Mouse (Mus musculus): ENCODE data around the gene 4632433K11Rik. TPM values are rescaled to one million over a fixed set of nuclear protein-coding genes. Genes with fewer than 3 reads are reported as not detected.
A peak's percentile ranks its signal among the peaks of the same experiment; 100 is the strongest.

Gene 4632433K11Rik
- polyA plus RNA-seq, 1 experiment from 2014 or later: not detected

DNA sequence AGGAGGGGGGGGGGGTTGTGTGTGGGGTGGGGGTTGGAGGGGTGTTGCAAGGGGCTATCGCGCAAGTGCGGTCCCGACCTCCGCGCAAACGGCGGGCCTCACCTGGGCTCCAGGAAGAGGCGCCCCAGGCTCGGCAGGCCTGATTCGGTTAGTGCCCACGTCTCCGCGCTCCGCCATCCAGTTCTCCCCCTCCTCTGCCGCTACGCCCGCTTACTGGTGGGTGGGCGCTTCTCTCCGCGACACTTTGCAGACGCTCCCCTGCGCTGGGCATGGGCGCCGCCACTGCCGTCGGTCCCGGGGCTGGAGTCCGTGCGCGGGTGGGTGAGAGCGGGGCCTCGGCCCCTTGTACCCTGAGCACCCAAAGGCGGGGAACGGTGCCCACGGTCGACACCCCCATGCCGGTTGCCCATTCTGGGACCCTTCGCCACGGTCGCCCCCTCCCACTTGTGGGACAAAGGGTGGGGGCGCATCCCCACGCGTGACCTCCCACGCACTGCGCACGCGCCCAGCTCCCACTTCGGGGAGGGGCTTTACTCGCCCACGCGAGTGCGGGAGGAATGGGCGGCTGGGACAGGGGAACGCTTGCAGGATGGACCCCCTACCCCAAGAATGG lies 22.8 kb downstream of the 4632433K11Rik start:
- Histone ChIP-seq H3K36me3 (ENCODE audit: control insufficient read depth, insufficient read depth, low read length) (no peaks in the 10 kb centered on the region), H3K4me1 (ENCODE audit: control insufficient read depth, insufficient read depth, low read length) (peaks cover 28% of the 10 kb centered on the region), H3K4me3 (ENCODE audit: low read depth, low read length) (peak overlapping the region; percentile 45), H3K27ac (ENCODE audit: low read depth, low read length) (no peak overlapping the region), H3K4me2 (peak overlapping the region; percentile 63), H3K9ac (ENCODE audit: low read depth, low read length) (peak overlapping the region; percentile 66), H3K27me3 (ENCODE audit: control insufficient read depth, insufficient read depth, low read length) (peaks cover 69% of the 10 kb centered on the region), H3K9me3 (replicated peaks; ENCODE audit: control insufficient read depth, low read length) (no peaks in the 10 kb centered on the region)
- WGBS (ENCODE audit: insufficient replicate concordance): 3% methylated on average over 50 of the region's 55 CpGs
- ATAC-seq (replicated peaks; ENCODE audit: insufficient number of reproducible peaks, low FRiP score, low TSS enrichment): no peak

DNA sequence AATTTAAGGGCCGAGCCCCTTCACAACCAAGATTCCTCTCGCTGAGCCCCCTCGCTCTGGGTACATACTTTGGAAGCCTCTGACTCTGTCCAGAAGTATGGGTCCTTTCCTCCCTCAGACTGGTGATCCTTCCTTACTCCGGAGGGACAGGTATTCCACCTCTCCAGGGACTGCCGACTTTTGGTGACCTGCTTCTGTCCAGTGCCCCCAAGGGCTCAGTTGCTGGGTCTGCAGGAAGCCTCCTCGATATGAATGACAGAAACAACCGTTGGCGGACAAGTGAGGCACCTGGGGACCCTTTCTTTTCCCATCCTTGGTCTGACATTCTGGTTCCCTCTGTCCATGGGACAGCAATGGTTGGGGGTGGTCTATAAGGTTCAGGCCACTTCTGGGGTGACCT lies 23.5 kb downstream of the 4632433K11Rik start:
- ATAC-seq (replicated peaks; ENCODE audit: insufficient number of reproducible peaks, low FRiP score, low TSS enrichment): no peak
- Histone ChIP-seq H3K36me3 (ENCODE audit: control insufficient read depth, insufficient read depth, low read length) (no peaks in the 10 kb centered on the region), H3K27ac (ENCODE audit: low read depth, low read length) (no peak overlapping the region), H3K27me3 (ENCODE audit: control insufficient read depth, insufficient read depth, low read length) (peaks cover 65% of the 10 kb centered on the region), H3K9ac (ENCODE audit: low read depth, low read length) (no peak overlapping the region), H3K4me1 (ENCODE audit: control insufficient read depth, insufficient read depth, low read length) (peaks cover 27% of the 10 kb centered on the region), H3K4me2 (peak overlapping the region; percentile 63), H3K4me3 (ENCODE audit: low read depth, low read length) (peak overlapping the region; percentile 45; the same call in 1 of the 2 replicates), H3K9me3 (replicated peaks; ENCODE audit: control insufficient read depth, low read length) (no peaks in the 10 kb centered on the region)
- 41% methylated on average over 8 of the region's 8 CpGs for WGBS (ENCODE audit: insufficient replicate concordance)

DNA sequence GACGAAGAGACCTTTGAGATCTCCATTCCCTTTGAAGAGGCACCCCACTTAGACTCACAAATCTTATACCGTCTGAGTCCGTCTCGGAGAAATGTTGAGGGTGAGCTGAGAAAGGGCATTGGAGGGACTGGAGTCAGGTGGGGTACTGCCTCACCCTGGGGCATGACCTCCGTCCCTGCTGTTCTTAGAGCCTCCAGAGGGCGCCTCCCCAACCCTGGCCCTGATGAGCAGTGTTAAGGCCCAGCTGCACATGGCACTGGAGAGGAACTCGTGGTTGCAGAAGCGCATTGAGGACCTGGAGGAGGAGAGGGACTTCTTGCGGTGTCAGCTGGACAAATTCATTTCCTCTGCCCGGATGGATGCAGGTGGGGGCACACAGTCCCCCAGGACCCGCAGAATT lies 23.9 kb downstream of the 4632433K11Rik start:
- Histone ChIP-seq H3K36me3 (ENCODE audit: control insufficient read depth, insufficient read depth, low read length) (no peaks in the 10 kb centered on the region), H3K27me3 (ENCODE audit: control insufficient read depth, insufficient read depth, low read length) (peaks cover 61% of the 10 kb centered on the region), H3K4me2 (no peak overlapping the region), H3K9ac (ENCODE audit: low read depth, low read length) (no peak overlapping the region), H3K9me3 (replicated peaks; ENCODE audit: control insufficient read depth, low read length) (no peaks in the 10 kb centered on the region), H3K4me1 (ENCODE audit: control insufficient read depth, insufficient read depth, low read length) (peaks cover 23% of the 10 kb centered on the region), H3K27ac (ENCODE audit: low read depth, low read length) (no peak overlapping the region), H3K4me3 (ENCODE audit: low read depth, low read length) (no peak overlapping the region)
- no peak for ATAC-seq (replicated peaks; ENCODE audit: insufficient number of reproducible peaks, low FRiP score, low TSS enrichment)
- 38% methylated on average over 11 of the region's 11 CpGs for WGBS (ENCODE audit: insufficient replicate concordance)

DNA sequence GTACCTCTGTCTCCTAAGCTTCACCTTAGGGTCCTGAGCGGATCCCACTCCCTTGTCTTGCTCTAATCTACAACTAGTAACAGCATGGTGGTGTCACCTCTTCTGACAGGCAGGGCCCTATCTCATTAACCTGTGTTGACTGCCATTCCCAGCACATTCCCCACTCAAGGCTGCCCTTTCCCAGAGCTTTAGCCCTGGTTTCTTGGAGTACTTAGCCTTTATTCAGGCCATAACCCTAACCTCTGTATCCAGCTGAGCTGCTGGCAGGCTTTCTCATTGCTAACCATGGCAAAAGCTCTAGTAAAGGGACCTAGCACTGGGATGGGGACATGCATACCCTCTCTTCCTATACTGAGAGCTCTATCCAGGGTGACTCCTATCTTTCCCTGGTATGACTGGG lies 24.7 kb downstream of the 4632433K11Rik start:
- H3K27me3 ChIP-seq (ENCODE audit: control insufficient read depth, insufficient read depth, low read length): peaks cover 52% of the 10 kb centered on the region
- ATAC-seq (replicated peaks; ENCODE audit: insufficient number of reproducible peaks, low FRiP score, low TSS enrichment): no peak
- 81% methylated on average over 1 of the region's 1 CpGs for WGBS (ENCODE audit: insufficient replicate concordance)

DNA sequence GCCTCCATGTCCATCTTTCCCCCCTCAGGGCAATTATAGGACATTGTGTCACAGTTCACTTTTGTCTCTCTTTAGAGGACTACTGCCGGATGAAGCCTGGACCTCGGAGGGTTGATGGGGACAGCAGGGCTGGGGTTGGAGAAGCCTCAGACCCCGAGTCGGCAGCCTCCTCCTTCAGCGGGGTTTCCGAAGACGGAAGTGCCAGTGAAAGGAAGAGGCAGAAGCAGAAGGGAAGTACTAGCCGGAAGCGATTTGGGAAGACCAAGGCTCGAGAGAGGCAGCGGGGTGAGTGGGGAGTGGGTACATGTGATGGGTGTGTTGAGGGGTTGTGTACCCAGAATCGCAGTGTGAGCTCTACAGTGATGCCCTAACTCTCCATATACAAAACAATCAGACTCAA lies 25.5 kb downstream of the 4632433K11Rik start:
- Histone ChIP-seq H3K27ac (ENCODE audit: low read depth, low read length) (no peak overlapping the region), H3K4me3 (ENCODE audit: low read depth, low read length) (no peak overlapping the region), H3K9me3 (replicated peaks; ENCODE audit: control insufficient read depth, low read length) (no peaks in the 10 kb centered on the region), H3K36me3 (ENCODE audit: control insufficient read depth, insufficient read depth, low read length) (no peaks in the 10 kb centered on the region), H3K4me1 (ENCODE audit: control insufficient read depth, insufficient read depth, low read length) (peaks cover 16% of the 10 kb centered on the region; the same call in 1 of the 2 replicates), H3K4me2 (no peak overlapping the region; the same call in 1 of the 2 replicates), H3K9ac (ENCODE audit: low read depth, low read length) (no peak overlapping the region; the same call in 1 of the 2 replicates), H3K27me3 (ENCODE audit: control insufficient read depth, insufficient read depth, low read length) (peaks cover 45% of the 10 kb centered on the region)
- WGBS (ENCODE audit: insufficient replicate concordance): 90% methylated on average over 12 of the region's 12 CpGs
- ATAC-seq (replicated peaks; ENCODE audit: insufficient number of reproducible peaks, low FRiP score, low TSS enrichment): no peak

More for the DNA sequence above, 24.7 kb downstream of the 4632433K11Rik start:
- Histone ChIP-seq H3K27ac (ENCODE audit: low read depth, low read length) (no peak overlapping the region), H3K36me3 (ENCODE audit: control insufficient read depth, insufficient read depth, low read length) (no peaks in the 10 kb centered on the region), H3K4me3 (ENCODE audit: low read depth, low read length) (no peak overlapping the region), H3K4me1 (ENCODE audit: control insufficient read depth, insufficient read depth, low read length) (peaks cover 20% of the 10 kb centered on the region), H3K9ac (ENCODE audit: low read depth, low read length) (no peak overlapping the region), H3K4me2 (no peak overlapping the region), H3K9me3 (replicated peaks; ENCODE audit: control insufficient read depth, low read length) (no peaks in the 10 kb centered on the region)

DNA sequence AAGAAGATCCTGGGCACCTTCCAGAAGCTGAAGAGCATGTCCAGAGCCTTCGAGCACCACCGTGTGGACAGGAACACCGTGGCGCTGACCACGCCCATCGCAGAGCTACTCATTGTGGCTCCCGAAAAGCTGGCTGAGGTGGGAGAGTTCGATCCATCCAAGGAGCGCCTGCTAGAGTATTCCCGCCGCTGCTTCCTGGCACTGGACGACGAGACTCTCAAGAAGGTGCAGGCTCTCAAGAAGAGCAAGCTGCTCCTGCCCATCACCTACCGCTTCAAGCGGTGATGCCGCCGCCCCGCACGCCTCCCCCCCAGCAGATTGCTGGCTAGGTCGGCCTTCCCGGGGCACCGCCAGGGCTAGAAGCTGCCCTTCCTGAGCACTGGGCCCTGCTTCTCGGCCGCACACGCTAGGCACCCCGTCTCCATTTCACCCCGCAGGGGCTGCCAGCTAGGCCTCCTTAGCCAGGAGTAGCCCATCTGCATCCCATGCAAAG lies 26.4 kb downstream of the 4632433K11Rik start:
- Histone ChIP-seq H3K4me3 (ENCODE audit: low read depth, low read length) (peak overlapping the region; percentile 78), H3K27ac (ENCODE audit: low read depth, low read length) (peak overlapping the region; percentile 99), H3K27me3 (ENCODE audit: control insufficient read depth, insufficient read depth, low read length) (peaks cover 36% of the 10 kb centered on the region), H3K4me1 (ENCODE audit: control insufficient read depth, insufficient read depth, low read length) (peaks cover 16% of the 10 kb centered on the region; the same call in 1 of the 2 replicates), H3K36me3 (ENCODE audit: control insufficient read depth, insufficient read depth, low read length) (no peaks in the 10 kb centered on the region), H3K9me3 (replicated peaks; ENCODE audit: control insufficient read depth, low read length) (no peaks in the 10 kb centered on the region), H3K9ac (ENCODE audit: low read depth, low read length) (peak overlapping the region; percentile 95), H3K4me2 (peak overlapping the region; percentile 87)
- no peak for ATAC-seq (replicated peaks; ENCODE audit: insufficient number of reproducible peaks, low FRiP score, low TSS enrichment)
- WGBS (ENCODE audit: insufficient replicate concordance): 4% methylated on average over 27 of the region's 27 CpGs

DNA sequence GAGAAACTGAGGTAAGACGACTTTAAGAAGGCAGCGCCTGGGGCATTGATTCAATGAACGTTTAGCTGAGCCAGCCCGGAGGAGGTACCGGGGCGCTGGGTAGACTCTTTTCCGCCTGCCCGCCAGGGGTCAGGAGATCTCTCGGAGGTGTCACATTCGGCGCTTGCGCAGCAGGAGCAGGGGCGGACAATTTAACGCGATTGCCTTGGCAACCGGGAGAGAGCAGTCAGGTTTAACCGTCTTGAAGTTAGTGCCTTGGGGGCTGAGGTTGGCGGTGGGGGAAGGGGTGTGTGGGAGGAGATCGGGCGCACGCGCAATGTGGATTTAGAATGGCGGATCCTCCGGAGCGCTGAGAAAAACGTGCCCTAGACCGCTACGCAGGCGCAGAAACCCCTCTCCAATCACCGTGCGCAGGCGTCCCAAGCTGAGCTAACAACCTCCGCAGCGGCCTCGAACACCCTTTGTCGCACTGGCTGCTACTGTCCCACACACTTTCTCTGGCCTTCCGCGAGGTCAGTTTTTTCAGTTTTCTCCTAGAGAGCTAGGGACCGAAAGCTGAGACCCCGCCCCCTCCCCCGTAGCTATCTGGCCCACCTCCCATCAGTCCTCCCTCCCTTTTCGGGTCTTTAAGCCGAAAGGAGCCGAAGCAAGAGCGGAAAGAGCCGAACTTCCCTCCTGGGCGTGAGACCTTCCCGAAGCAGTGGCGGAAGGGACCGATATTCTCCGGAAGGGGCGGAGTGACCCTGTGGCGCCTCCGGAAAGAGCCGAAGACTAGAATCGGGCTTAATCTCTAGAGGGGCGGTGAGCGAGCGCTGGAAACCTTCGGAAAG lies 27.2 kb downstream of the 4632433K11Rik start:
- no peaks in the 10 kb centered on the region for H3K36me3 ChIP-seq (ENCODE audit: control insufficient read depth, insufficient read depth, low read length)
- peak overlapping the region; percentile 95 for H3K9ac ChIP-seq (ENCODE audit: low read depth, low read length)
- peaks cover 27% of the 10 kb centered on the region for H3K27me3 ChIP-seq (ENCODE audit: control insufficient read depth, insufficient read depth, low read length)
- H3K9me3 ChIP-seq (replicated peaks; ENCODE audit: control insufficient read depth, low read length): no peaks in the 10 kb centered on the region
- H3K4me1 ChIP-seq (ENCODE audit: control insufficient read depth, insufficient read depth, low read length): peaks cover 21% of the 10 kb centered on the region; the same call in 1 of the 2 replicates
- H3K4me2 ChIP-seq: peak overlapping the region; percentile 87
- WGBS (ENCODE audit: insufficient replicate concordance): under 1% methylated on average over 60 of the region's 60 CpGs
- H3K4me3 ChIP-seq (ENCODE audit: low read depth, low read length): peak overlapping the region; percentile 78
- H3K27ac ChIP-seq (ENCODE audit: low read depth, low read length): peak overlapping the region; percentile 99
- peak; percentile 86 for ATAC-seq (replicated peaks; ENCODE audit: insufficient number of reproducible peaks, low FRiP score, low TSS enrichment)

DNA sequence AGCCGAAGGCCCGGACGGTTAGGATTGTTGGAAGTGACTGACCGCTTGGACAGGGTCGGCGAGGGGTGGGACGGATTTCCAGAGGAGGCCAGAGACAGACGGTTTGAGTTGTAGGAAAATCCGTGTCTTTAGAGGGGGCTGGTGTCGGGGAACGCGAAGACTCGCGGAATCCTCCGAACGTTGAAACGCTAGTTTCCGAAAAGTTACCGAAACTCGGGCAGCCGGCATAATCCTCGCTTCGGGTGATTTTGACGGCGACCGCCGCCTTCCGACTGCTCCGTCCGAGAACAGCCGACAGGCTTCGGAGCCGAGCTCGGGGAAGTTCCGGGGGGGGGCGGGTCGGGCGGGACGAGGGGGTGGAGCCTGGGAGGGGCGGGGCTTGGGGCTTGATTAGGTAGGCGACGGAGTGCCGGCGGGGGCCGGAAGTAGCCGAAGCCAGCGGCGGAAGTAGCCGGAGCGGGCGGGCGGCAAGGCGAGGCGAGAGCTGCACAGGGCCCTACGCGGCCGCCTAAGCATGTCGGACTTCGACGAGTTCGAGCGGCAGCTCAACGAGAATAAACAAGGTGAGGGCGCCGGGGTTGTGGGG lies 27.9 kb downstream of the 4632433K11Rik start, which contains the start of gene U2af2:
U2af2 (plus strand) TSS at position 370 of the 586 bp plus-strand sequence.
- peak within 1 kb of the TSS; percentile 87 for H3K4me2 ChIP-seq
- H3K4me1 ChIP-seq (ENCODE audit: control insufficient read depth, insufficient read depth, low read length): peaks cover 18% of the 10 kb centered on the region; the same call in 1 of the 2 replicates
- peak within 1 kb of the TSS; percentile 99 for H3K27ac ChIP-seq (ENCODE audit: low read depth, low read length)
- ATAC-seq (replicated peaks; ENCODE audit: insufficient number of reproducible peaks, low FRiP score, low TSS enrichment): peak; percentile 85
- 0% methylated on average over 63 of the region's 65 CpGs for WGBS (ENCODE audit: insufficient replicate concordance)
- H3K9ac ChIP-seq (ENCODE audit: low read depth, low read length): peak within 1 kb of the TSS; percentile 95
- H3K27me3 ChIP-seq (ENCODE audit: control insufficient read depth, insufficient read depth, low read length): peaks cover 20% of the 10 kb centered on the region
- no peaks in the 10 kb centered on the region for H3K9me3 ChIP-seq (replicated peaks; ENCODE audit: control insufficient read depth, low read length)
- 0 out of 2 replicates have a peak, but pooled peaks cover 4% of the 10 kb centered on the region for H3K36me3 ChIP-seq (ENCODE audit: control insufficient read depth, insufficient read depth, low read length)
- peak within 1 kb of the TSS; percentile 78 for H3K4me3 ChIP-seq (ENCODE audit: low read depth, low read length)

All from heart, embryonic 11.5 days (tissue).